Mouse (Mus musculus): ENCODE results near the gene Adamts2.

The Adamts2 gene

DNA sequence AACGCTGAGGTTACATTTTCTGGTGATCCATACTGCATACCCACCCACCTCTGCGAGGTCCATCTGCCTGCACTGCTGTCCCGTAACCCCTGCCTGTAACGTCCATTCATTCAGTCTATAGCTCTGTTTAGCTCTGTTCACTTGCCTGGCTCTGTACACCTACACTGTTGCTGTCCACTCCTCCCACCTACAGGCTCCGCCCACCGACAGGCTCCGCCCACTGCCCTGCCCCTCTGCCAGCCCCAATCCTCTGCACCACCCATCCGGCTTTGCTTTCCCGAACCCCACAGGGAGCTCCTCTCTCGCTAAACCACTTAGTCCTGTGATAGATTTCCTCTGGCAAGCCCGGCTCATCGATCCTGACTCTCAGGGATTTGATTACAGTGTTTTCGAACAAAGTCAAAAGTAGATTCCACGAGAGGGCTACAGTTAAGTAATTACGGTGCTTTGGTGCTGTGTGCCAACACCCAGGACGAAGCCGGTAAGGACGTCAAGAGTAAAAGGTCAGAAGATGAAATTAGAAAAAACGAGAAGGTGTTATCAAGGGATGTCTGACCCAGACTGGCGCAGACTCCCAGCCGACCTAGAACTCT, 111.8 kb downstream of the Adamts2 start:
- in situ Hi-C loops (cut with MboI; ENCODE audit: low pct_unique_long_range_greater_than_20kb in 1 of 2, low sequenced_read_pairs in 2 of 2, unreplicated experiment in 1 of 2) = no loop called here

DNA sequence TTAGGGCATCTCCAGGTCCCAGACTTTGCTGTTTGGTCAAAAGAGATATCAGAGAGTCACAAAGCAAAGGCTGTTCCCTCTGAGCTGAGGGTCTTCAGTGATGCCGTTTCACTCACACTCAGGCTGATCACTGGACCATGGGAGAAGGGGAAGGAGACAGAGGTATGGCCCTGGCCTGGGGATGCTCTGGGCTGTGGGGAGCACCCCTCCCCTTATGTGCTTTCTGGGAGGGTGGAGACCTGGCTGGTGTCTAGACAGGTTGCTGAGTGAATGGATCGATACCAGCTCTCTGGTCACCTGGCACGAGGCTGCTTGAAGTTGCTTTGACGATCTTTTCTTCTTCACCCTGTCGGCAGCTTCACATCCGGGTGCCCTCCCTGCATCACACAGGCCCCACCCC, 113.2 kb downstream of the Adamts2 start:
- in situ Hi-C loops (cut with MboI; ENCODE audit: low pct_unique_long_range_greater_than_20kb in 1 of 2, low sequenced_read_pairs in 2 of 2, unreplicated experiment in 1 of 2) = no loop called here

DNA sequence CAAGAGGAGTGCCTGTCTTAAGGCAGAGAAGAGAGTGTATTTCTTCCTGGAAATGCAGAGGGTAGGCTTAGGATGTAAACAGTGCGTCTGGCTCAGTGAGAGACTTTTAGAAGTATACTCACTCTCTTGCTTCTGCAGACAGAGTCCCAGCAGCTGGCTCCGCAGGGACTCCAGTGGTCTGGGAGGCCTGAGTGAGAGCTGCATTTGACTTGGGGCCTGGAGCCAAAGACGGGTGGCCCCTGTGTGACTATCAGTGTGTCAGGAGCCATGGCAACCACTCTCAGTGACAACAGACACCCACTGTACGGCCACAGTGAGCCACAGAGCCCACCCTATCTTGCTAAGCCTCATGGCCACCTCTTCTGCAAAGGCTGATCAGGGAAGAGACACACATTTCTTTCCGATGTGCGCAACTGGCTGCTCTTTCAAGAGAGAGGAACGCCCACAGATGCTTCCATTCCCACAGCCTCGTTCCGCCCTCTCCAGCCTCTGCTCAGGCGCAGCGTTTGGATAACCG, 115.6 kb downstream of the Adamts2 start:
- in situ Hi-C loops (cut with MboI; ENCODE audit: low pct_unique_long_range_greater_than_20kb in 1 of 2, low sequenced_read_pairs in 2 of 2, unreplicated experiment in 1 of 2) = no loop called here

- in situ Hi-C loops (cut with MboI; ENCODE audit: low pct_unique_long_range_greater_than_20kb in 1 of 2, low sequenced_read_pairs in 2 of 2, unreplicated experiment in 1 of 2) = no loop called here
Observed at GRCm38 (mm10) chr11:50718862-50719261, 117.0 kb downstream of the Adamts2 start.

GRCm38 (mm10) chr11:50720421-50720820, 118.5 kb downstream of the Adamts2 start:
- in situ Hi-C loops (cut with MboI; ENCODE audit: low pct_unique_long_range_greater_than_20kb in 1 of 2, low sequenced_read_pairs in 2 of 2, unreplicated experiment in 1 of 2) = no loop called here

DNA sequence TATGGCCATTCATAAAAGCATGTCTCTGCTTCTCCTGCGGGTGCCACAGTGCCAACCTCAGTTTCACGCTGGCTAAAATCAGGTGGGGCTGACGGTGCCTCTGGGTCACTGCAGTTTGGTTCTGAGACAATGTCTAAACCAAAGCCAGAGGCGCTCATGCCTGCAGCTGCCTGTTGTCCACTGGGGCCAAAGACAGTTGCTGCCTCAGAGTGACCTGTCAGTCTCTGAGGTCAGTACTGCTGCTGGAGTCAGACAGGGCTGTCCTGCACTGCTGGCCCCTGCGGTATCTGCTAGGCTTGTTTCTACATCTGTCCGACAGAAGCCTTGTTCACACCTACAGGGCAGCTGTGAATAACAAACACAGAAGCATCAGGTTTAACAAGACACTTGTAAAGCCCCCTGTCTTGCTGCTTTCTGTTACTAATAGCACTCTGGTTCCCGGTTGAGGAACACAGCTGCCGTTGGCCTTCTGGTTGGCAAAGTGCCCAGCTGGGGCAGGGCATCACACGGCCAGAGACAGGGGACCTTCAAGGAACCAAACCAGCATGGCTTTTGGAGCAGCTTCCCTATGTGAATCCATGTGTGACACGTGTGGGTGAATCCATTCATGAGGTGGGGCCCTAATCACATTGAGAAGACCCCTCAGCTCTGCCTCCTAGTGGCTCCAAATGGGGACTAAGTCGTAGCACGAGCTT, 119.1 kb downstream of the Adamts2 start:
- in situ Hi-C loops (cut with MboI; ENCODE audit: low pct_unique_long_range_greater_than_20kb in 1 of 2, low sequenced_read_pairs in 2 of 2, unreplicated experiment in 1 of 2) = no loop called here

GRCm38 (mm10) chr11:50725595-50725994, 123.7 kb downstream of the Adamts2 start:
- in situ Hi-C loops (cut with MboI; ENCODE audit: low pct_unique_long_range_greater_than_20kb in 1 of 2, low sequenced_read_pairs in 2 of 2, unreplicated experiment in 1 of 2) = no loop called here

GRCm38 (mm10) chr11:50726035-50726434, 124.2 kb downstream of the Adamts2 start:
- in situ Hi-C loops (cut with MboI; ENCODE audit: low pct_unique_long_range_greater_than_20kb in 1 of 2, low sequenced_read_pairs in 2 of 2, unreplicated experiment in 1 of 2) = no loop called here

- in situ Hi-C loops (cut with MboI; ENCODE audit: low pct_unique_long_range_greater_than_20kb in 1 of 2, low sequenced_read_pairs in 2 of 2, unreplicated experiment in 1 of 2) = no loop called here
Observed at GRCm38 (mm10) chr11:50733146-50733545, 131.3 kb downstream of the Adamts2 start.

GRCm38 (mm10) chr11:50734129-50734528, 132.2 kb downstream of the Adamts2 start:
- in situ Hi-C loops (cut with MboI; ENCODE audit: low pct_unique_long_range_greater_than_20kb in 1 of 2, low sequenced_read_pairs in 2 of 2, unreplicated experiment in 1 of 2) = no loop called here

GRCm38 (mm10) chr11:50736548-50736947, 134.7 kb downstream of the Adamts2 start:
- in situ Hi-C loops (cut with MboI; ENCODE audit: low pct_unique_long_range_greater_than_20kb in 1 of 2, low sequenced_read_pairs in 2 of 2, unreplicated experiment in 1 of 2) = no loop called here

DNA sequence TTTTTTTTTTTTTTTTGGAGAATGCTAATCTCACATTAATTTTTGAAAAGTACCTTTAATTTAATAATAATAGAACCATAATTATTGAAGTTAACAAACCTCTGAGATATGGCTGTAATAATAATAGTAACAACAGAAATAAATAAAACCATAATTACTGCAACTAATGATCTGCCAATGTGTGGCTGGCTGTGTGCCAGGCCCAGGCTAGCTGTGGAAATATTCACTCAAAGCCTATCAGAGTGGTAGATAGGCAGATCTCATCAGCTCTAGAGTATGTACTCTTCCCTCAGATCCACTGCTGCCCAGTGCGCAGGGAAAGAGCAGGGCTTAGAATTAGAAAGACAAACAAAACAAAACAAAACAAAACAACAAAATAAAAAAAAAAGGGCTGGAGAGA, 136.6 kb downstream of the Adamts2 start:
- in situ Hi-C loops (cut with MboI; ENCODE audit: low pct_unique_long_range_greater_than_20kb in 1 of 2, low sequenced_read_pairs in 2 of 2, unreplicated experiment in 1 of 2) = no loop called here

DNA sequence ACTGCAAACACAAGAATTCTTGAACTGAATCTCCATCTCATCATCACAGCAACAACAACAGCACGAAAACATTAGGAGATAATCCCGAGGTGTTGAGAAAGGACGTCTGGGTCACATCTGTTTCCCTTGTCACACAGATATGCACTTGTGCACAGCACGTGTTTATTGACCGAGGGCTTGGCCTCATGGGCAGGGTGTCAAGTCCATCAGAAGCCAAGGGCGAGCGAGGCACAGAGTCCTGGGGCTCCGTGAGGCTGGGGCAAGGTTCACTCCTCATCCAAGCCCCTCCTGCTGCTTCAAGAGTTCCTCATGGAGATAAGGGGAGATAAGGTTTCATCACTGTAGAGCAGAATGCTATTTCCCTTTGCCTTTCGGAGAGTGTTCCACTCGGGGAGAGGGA, 137.6 kb downstream of the Adamts2 start:
- in situ Hi-C loops (cut with MboI; ENCODE audit: low pct_unique_long_range_greater_than_20kb in 1 of 2, low sequenced_read_pairs in 2 of 2, unreplicated experiment in 1 of 2) = no loop called here

DNA sequence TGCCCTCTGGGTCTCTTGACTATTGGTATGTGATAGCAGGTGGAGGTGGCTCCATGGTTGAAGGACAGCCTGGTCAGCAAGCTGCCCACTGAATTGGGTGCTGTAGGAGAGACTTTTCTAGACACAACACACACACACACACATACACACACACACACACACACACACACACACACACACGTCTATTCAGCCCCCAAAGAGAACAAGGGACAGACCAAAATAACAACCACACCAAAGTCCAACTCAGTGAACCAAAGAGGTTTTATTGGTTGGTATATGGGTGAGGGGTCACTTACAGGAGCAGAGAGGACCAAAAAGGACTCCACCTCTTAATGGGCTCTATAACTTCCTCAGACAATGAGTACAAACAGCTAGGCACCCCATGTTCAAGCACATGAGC, 140.3 kb downstream of the Adamts2 start:
- in situ Hi-C loops (cut with MboI; ENCODE audit: low pct_unique_long_range_greater_than_20kb in 1 of 2, low sequenced_read_pairs in 2 of 2, unreplicated experiment in 1 of 2) = no loop called here

- in situ Hi-C loops (cut with MboI; ENCODE audit: low pct_unique_long_range_greater_than_20kb in 1 of 2, low sequenced_read_pairs in 2 of 2, unreplicated experiment in 1 of 2) = no loop called here
Observed at GRCm38 (mm10) chr11:50744971-50745370, 143.1 kb downstream of the Adamts2 start.

DNA sequence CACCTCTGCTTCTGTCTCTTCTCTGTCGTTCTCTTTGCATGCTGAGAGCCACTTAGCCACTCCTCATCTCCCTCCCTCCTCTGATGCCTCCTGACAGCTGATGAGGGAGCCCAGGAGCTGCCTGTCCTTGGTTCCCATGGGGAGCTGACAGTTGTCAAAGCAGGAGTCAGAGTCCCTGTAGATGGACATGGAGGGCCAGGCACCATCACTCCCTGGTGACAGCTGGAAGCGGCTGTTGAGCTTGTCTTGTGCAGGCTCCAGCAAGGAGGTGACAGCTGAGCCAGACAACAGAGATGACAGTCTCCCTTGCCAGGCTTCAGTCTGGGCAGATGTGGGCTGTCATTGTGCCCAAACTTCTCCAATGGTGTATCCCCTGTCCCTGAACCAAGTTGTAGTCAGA, 144.6 kb downstream of the Adamts2 start:
- in situ Hi-C loops (cut with MboI; ENCODE audit: low pct_unique_long_range_greater_than_20kb in 1 of 2, low sequenced_read_pairs in 2 of 2, unreplicated experiment in 1 of 2) = no loop called here

DNA sequence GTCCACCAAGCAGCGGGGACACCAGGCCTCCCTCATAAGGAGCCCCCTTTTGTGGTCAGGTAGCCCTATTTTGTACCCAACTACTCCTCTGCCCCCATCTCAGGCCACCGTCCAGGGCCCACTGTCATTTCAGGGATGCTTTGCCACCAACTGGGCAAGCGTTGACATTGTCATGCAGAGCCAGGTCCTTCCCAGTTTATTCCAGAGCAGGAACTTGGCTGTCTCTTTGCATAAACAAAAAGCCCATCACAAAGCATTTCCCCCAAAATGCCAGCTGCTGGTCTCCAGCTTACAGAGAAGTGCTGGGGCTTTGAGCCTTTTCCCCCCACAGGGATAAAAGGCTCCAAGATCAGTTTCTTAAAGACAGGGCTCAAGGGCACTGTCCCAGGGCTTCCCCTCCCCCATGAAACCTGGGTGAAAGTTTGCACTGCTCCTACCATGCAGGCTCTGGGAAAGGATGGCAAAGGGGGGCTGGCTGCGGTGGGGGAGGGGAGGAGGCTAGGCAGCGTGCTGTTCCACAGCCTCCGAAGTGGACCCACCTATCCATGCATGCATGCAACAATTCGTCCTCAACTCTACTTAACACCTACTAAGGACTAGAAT, 149.2 kb downstream of the Adamts2 start:
- in situ Hi-C loops (cut with MboI; ENCODE audit: low pct_unique_long_range_greater_than_20kb in 1 of 2, low sequenced_read_pairs in 2 of 2, unreplicated experiment in 1 of 2) = no loop called here

GRCm38 (mm10) chr11:50757741-50758140, 155.9 kb downstream of the Adamts2 start:
- in situ Hi-C loops (cut with MboI; ENCODE audit: low pct_unique_long_range_greater_than_20kb in 1 of 2, low sequenced_read_pairs in 2 of 2, unreplicated experiment in 1 of 2) = no loop called here

DNA sequence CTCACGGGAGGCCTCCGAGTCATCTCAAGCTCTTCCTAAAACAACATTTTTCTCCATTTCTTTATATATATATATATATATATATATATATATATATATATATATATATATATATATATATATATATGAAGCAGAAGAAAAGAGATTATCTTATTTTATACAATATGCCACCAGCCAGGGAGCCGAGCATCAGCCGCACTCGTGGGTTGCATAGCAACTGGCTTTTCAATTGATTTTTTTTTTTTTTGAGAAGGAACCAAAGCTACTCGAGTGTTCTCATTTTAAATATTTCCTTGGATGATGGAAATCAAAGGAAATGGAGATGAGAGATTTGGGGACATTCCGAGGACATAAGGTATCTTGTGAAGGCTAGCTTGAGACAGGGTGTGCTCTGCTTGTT, 164.6 kb downstream of the Adamts2 start:
- in situ Hi-C loops (cut with MboI; ENCODE audit: low pct_unique_long_range_greater_than_20kb in 1 of 2, low sequenced_read_pairs in 2 of 2, unreplicated experiment in 1 of 2) = no loop called here

- in situ Hi-C loops (cut with MboI; ENCODE audit: low pct_unique_long_range_greater_than_20kb in 1 of 2, low sequenced_read_pairs in 2 of 2, unreplicated experiment in 1 of 2) = no loop called here
Observed at GRCm38 (mm10) chr11:50767039-50767438, 165.2 kb downstream of the Adamts2 start.

Measured in mouse embryonic stem cell (cell line).